8 mouse cellular contexts compared by ENCODE assay signal in the genomic region with DNA sequence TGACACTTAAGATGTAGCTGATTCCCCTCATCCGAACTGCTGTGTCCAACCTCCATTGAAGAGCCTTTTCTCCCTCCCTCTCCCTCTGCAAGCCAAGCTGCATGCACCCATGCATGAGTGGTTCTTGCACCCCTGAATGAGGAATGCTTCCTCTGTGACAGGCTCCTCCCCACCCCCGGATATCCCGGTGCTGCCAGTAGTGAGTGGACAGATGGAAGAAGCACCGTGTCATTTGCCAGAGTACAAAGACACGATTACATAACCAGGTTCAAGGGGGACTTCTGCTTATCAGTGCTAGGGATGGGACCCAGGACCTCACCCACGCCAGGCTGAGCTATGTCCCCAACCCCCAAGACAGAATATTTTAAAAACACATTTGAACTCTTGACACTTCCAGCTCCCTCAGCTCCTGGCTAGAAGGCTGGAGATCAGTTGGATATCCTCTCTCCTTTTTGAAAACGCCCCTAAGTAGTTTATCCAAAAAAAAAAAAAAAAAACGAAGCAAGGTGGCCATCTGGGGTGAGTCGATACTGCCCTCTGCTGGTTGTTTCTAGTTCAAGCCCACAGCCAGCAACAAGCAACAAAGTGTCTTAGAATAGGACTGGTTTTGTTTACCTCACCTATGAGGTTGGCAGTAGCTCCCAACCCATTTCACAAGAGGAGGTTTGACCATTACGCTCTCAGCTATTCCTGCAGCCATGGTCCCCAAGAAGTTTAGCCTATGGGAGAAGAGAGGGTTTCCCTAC. TPM values are rescaled to one million over a fixed set of nuclear protein-coding genes. Genes with fewer than 3 reads are reported as not detected.
DNase-seq lines count a peak whose midpoint lies in the region; ATAC-seq and TF ChIP-seq lines count a peak whose summit lies in the region.
"Had no signal": no experiment of that assay in that cellular context is flagged by ENCODE, and none has a peak within 500 bp of the region (broad histone marks: within the 10 kb centered on the region; RNA-seq: fewer than 3 reads in every experiment).

No protein-coding gene starts in this region.

- H3K4me3 ChIP-seq in left cerebral cortex, adult 2 months: no peak overlapping the region
- no peak overlapping the region for H3K4me3 ChIP-seq in hindbrain, postnatal 0 days (ENCODE audit: low read length)

- H3K27ac ChIP-seq in left cerebral cortex, adult 2 months: no peak overlapping the region
- no peak overlapping the region for H3K27ac ChIP-seq in hindbrain, postnatal 0 days
- H3K27ac ChIP-seq: macrophage had no signal

- no peak overlapping the region for H3K4me2 ChIP-seq in hindbrain, postnatal 0 days (ENCODE audit: low read depth, low read length)

- H3K9ac ChIP-seq in hindbrain, postnatal 0 days (replicated peaks; ENCODE audit: low read length): no peak overlapping the region

- no peak for DNase-seq in left cerebral cortex, adult 2 months (ENCODE audit: extremely low spot score in 1 of 2, low spot score in 2 of 2)
- no peak for DNase-seq in left cerebral cortex, postnatal 10 days (ENCODE audit: extremely low spot score in 1 of 2, low spot score in 2 of 2)
- peak; percentile 71 for DNase-seq in MN1 (ENCODE audit: low spot score)
- DNase-seq in c-Kit-positive CD71-positive TER-119-positive erythroid progenitor cells, embryonic 14.5 days (ENCODE audit: low spot score): peak; percentile 23
- peak; percentile 66 for DNase-seq in hindbrain, postnatal 0 days (ENCODE audit: low spot score)
- peak; percentile 5 to 34 for DNase-seq in natural killer cell, adult 2 months (ENCODE audit: low spot score in 2 of 2)
- no peak for DNase-seq in ovary, postnatal 36 days (ENCODE audit: low spot score)

- H3K36me3 ChIP-seq in hindbrain, postnatal 0 days (ENCODE audit: insufficient read depth, low read length): no peaks in the 10 kb centered on the region

- H3K9me3 ChIP-seq in hindbrain, postnatal 0 days (ENCODE audit: low read length): no peaks in the 10 kb centered on the region

- WGBS in hindbrain, postnatal 0 days: 37% methylated on average over 10 of the region's 10 CpGs

- H3K4me1 ChIP-seq in hindbrain, postnatal 0 days (ENCODE audit: insufficient read depth, low read length): no peaks in the 10 kb centered on the region

- TF ChIP-seq CTCF in left cerebral cortex, adult 2 months (IDR thresholded peaks at IDR 0.05): peak; percentile 70
- TF ChIP-seq CTCF in hindbrain, postnatal 0 days (IDR thresholded peaks at IDR 0.05; ENCODE audit: low read depth): peak; percentile 78

- intact Hi-C loops in left cerebral cortex, adult 2 months (cut with DNase I): no loop called here
- intact Hi-C loops in left cerebral cortex, postnatal 10 days (cut with DNase I): no loop called here

- ATAC-seq in hindbrain, postnatal 0 days: no peak

- H3K27me3 ChIP-seq in hindbrain, postnatal 0 days (ENCODE audit: insufficient read depth, low read length): no peaks in the 10 kb centered on the region

RNA-seq across cellular contexts. Expression of a gene that starts 20.7 kb away (rescaled TPM):
- total RNA-seq in left cerebral cortex, adult 2 months (2021): 100 to 1,000 TPM; 110 to 111 TPM
- 100 to 1,000 TPM; 124 to 130 TPM for total RNA-seq in left cerebral cortex, postnatal 10 days (2021)
- total RNA-seq in hindbrain, postnatal 0 days (2014; rRNA removed): 194 and 198 TPM in 2 replicates
- 126 and 134 TPM in 2 replicates for polyA plus RNA-seq in hindbrain, postnatal 0 days (2015; fragmentation: Nextera tagmentation; extraction: Ambion mirVana)

Comparison
In these comparisons a context has a peak if more than half of its experiments do, and no peak if none do; other contexts are left out.
1. DNase-seq: peak in MN1 (single experiment), c-Kit-positive CD71-positive TER-119-positive erythroid progenitor cells, embryonic 14.5 days (single experiment), hindbrain, postnatal 0 days (single experiment) and natural killer cell, adult 2 months (2 of 2); none in left cerebral cortex, adult 2 months (0 of 2), left cerebral cortex, postnatal 10 days (0 of 2) and ovary, postnatal 36 days (single experiment).